Mouse (Mus musculus): Measurements from ENCODE around the gene Rnf183.

DNA sequence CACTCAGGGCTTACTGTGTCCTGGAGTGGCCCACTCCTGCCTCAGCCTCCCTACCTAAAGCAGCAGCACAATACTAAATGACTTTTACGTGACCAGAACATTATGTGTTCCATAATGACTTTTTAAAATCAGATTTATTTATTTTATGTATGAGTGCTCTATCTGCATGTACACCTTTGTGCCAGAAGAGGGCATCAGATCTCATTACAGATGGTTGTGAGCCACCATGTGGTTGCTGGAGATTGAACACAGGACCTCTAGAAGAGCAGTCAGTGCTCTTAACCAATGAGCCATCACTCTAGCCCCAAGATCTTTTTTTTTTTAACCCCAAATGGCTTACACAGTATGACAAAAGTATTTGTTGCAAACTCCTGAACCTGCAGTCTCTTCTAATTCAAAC is 33.1 kb upstream of the Rnf183 start:
- TF ChIP-seq EP300 (IDR thresholded peaks at IDR 0.05) (no peak), CTCF (IDR thresholded peaks at IDR 0.05) (peak; percentile 39)
